Mouse (Mus musculus) liver, embryonic 12.5 days (tissue): ENCODE data around the gene Grxcr1. TPM values are rescaled to one million over a fixed set of nuclear protein-coding genes. Genes with fewer than 3 reads are reported as not detected.

Experiments
- ATAC-seq: fragments of 200-750 bp; cut with Nextera tagmentation; 2 replicates; pipeline ENCODE4 v1.8.0; 2017; ENCODE audit warnings: moderate number of reproducible peaks, mild to moderate bottlenecking, moderate library complexity
- H3K27ac ChIP-seq: fragments of 300-500 bp; sonication (generic); 2 replicates; pipeline ENCODE4 v1.5.1; 2016; ENCODE audit warnings: mild to moderate bottlenecking
- H3K27me3 ChIP-seq: fragments of 300-500 bp; sonication (generic); replicated peaks from 2 replicates; pipeline ENCODE4 v1.6.1; 2016; ENCODE audit warnings: mild to moderate bottlenecking, moderate library complexity
- H3K36me3 ChIP-seq: fragments of 300-500 bp; sonication (generic); 2 replicates; pipeline ENCODE4 v1.6.1; 2016; ENCODE audit warnings: mild to moderate bottlenecking, moderate library complexity
- H3K4me1 ChIP-seq: fragments of 300-500 bp; sonication (generic); 2 replicates; pipeline ENCODE4 v1.6.1; 2016
- H3K4me2 ChIP-seq: fragments of 300-500 bp; sonication (generic); 2 replicates; pipeline ENCODE4 v1.6.1; 2016; ENCODE audit warnings: mild to moderate bottlenecking, moderate library complexity
- H3K4me3 ChIP-seq: fragments of 300-500 bp; sonication (generic); 2 replicates; pipeline ENCODE4 v1.5.1; 2016; ENCODE audit warnings: mild to moderate bottlenecking, moderate library complexity
- H3K9ac ChIP-seq: fragments of 300-500 bp; sonication (generic); 2 replicates; pipeline ENCODE4 v1.6.1; 2016; ENCODE audit warnings: mild to moderate bottlenecking, moderate library complexity
- H3K9me3 ChIP-seq: fragments of 300-500 bp; sonication (generic); replicated peaks from 2 replicates; pipeline ENCODE4 v1.6.1; 2016; ENCODE audit warnings: mild to moderate bottlenecking, moderate library complexity
- WGBS: fragments of 180-500 bp; shearing (Covaris S2); methylation state at CpG from one replicate; pipeline ENCODE4 v1.1.7; 2016; ENCODE audit not compliant: insufficient replicate concordance; 5-methylcytosine and 5-hydroxymethylcytosine counted together
- polyA plus RNA-seq: library from polyadenylated mRNA; unstranded; fragments of >200 nt; fragmentation: Nextera tagmentation; extraction: Ambion mirVana; gene quantifications from 2 replicates; pipeline ENCODE4 v1.2.1, GENCODE M21; 2016

Grxcr1 gene
- polyA plus RNA-seq, 1 experiment from 2014 or later = not detected

DNA sequence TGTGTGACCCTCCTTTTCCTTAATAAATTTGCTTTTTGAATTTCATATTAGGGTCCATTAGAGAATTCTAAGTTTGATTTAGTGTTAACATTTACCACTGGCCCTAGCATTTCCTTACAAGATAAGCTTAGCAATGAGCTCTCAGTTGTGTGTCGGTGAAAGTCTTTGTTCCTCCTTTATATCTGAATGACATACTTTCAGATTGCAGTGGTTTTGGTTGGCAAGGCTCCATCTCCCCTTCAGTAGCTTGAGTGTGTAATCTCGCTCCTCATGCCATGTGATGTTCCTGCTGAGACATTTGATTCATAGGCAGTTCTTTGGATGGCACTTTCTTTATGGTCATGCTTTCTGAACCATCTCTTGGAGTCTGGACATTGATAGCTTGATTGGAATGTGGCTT is 7.4 kb downstream of the Grxcr1 start:
- Histone ChIP-seq H3K4me2 (no peak overlapping the region), H3K27ac (no peak overlapping the region), H3K4me3 (no peak overlapping the region), H3K36me3 (no peaks in the 10 kb centered on the region), H3K9me3 (no peaks in the 10 kb centered on the region), H3K9ac (no peak overlapping the region), H3K27me3 (no peaks in the 10 kb centered on the region), H3K4me1 (no peaks in the 10 kb centered on the region)
- WGBS = 42% methylated on average over 2 of the region's 2 CpGs
- ATAC-seq = no peak

DNA sequence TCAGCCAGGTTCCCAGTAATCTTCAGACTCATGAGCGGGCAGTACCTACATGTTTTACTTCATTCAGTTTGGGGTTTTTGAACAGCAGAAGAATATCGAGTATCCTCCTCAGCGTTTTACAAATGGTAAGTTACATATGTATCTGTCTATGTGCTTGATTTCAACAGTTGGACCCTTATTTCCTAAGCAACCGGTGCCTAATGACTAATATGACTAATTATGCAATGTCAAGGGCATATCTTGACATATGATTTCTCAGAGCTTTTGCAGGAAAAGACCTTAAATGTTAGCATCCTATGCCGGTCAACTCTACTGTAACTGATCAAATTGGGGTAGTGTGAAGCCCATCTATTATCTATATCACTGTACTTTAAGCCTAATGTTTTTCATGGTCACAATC is 11.7 kb downstream of the Grxcr1 start:
- Histone ChIP-seq H3K4me2 (no peak overlapping the region), H3K36me3 (no peaks in the 10 kb centered on the region), H3K4me1 (no peaks in the 10 kb centered on the region), H3K9ac (no peak overlapping the region), H3K27me3 (no peaks in the 10 kb centered on the region), H3K9me3 (no peaks in the 10 kb centered on the region), H3K4me3 (no peak overlapping the region), H3K27ac (no peak overlapping the region)
- WGBS = 65% methylated on average over 5 of the region's 5 CpGs
- ATAC-seq = no peak

DNA sequence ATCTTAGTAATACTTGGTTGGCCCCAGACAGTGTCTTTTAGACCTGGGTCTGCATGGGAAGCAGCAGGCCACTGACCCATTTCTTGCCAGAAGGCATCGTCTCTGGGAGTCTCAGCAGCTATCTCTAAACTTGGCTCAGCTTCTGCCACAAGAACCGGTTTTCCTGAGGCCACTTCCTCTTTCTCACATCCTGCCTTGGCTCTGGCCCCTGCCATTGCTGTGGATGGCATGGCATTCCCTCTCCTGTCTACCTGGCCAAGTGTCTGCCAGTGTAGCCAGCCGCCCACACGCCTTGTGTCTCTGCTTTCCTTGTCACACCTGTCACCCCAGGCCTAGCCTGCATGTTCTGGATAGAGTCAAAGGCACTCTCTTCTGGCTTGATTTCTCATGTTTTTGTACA is 17.1 kb downstream of the Grxcr1 start:
- H3K9ac ChIP-seq = no peak overlapping the region
- 28% methylated on average over 4 of the region's 4 CpGs for WGBS
- no peak for ATAC-seq
- H3K4me2 ChIP-seq = no peak overlapping the region
- H3K4me3 ChIP-seq = no peak overlapping the region
- no peaks in the 10 kb centered on the region for H3K36me3 ChIP-seq
- no peaks in the 10 kb centered on the region for H3K27me3 ChIP-seq
- H3K4me1 ChIP-seq = 0 out of 2 replicates have a peak, but pooled peaks cover 3% of the 10 kb centered on the region
- no peaks in the 10 kb centered on the region for H3K9me3 ChIP-seq
- no peak overlapping the region for H3K27ac ChIP-seq

DNA sequence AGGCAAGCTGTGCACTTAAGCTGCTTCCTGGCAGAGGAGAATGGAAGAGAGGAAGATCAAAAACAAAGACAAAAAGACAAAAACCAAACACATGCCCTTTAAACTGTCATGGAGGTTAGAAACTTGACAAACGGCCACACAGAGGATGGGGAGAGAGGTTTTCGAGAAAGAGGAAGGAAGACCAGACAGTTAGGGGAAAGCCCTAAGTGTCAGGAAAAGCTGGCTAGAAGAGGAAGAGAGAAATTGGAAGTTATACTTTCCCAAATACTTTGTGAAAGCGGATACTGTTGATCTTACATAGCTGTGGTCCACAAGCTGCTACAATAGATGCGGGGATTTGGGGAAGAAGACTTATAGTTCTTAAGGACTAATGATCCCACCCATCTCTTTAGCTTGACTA is 17.9 kb downstream of the Grxcr1 start:
- Histone ChIP-seq H3K4me3 (no peak overlapping the region), H3K27me3 (no peaks in the 10 kb centered on the region), H3K4me2 (no peak overlapping the region), H3K9me3 (no peaks in the 10 kb centered on the region), H3K36me3 (no peaks in the 10 kb centered on the region), H3K27ac (no peak overlapping the region), H3K9ac (no peak overlapping the region), H3K4me1 (0 out of 2 replicates have a peak, but pooled peaks cover 3% of the 10 kb centered on the region)
- ATAC-seq = no peak
- 23% methylated on average over 4 of the region's 4 CpGs for WGBS

DNA sequence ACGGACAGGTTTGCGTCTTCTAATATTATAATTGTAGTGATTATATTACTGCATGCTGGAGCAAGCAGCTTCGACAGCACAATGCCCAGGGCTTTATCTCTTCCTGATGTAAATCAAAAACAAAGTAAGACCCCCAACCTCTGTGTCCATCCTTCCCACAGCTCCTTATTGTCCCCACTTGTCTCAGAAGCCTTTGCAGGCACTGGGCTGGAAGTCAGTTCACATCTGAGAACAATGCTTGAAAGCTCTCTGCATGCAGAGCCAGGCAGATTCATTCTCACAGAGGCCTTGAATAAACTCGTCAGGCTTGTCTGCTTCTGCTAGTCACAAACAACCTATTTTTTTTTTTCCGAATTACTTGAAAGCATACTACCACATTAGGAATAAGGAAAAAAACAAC is 19.5 kb downstream of the Grxcr1 start:
- no peak for ATAC-seq
- H3K4me3 ChIP-seq = no peak overlapping the region
- H3K4me1 ChIP-seq = 0 out of 2 replicates have a peak, but pooled peaks cover 3% of the 10 kb centered on the region
- no peaks in the 10 kb centered on the region for H3K27me3 ChIP-seq
- WGBS = 63% methylated on average over 5 of the region's 5 CpGs
- no peak overlapping the region for H3K4me2 ChIP-seq
- no peaks in the 10 kb centered on the region for H3K9me3 ChIP-seq
- H3K9ac ChIP-seq = no peak overlapping the region
- H3K27ac ChIP-seq = no peak overlapping the region
- H3K36me3 ChIP-seq = no peaks in the 10 kb centered on the region

DNA sequence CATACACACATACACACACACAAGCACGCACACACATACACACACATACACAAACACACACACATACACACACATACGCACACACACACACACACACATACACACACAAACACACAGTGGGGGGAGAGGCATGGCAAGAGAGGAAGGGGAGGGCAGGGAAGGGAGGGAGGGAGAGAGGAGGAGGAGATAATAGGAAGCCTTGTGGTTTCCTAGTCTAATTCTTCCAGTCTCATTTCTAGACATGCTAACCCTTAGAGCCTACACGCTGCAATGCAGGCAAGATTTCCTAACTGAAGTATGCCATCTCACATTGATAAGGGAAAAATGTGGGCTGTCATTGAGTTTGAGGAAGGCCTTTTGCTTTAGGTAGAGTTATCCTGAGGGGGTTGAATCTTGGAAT is 25.9 kb downstream of the Grxcr1 start:
- H3K9ac ChIP-seq = no peak overlapping the region
- no peak for ATAC-seq
- H3K36me3 ChIP-seq = no peaks in the 10 kb centered on the region
- no peaks in the 10 kb centered on the region for H3K27me3 ChIP-seq
- no peak overlapping the region for H3K4me2 ChIP-seq
- H3K4me3 ChIP-seq = no peak overlapping the region
- no peaks in the 10 kb centered on the region for H3K9me3 ChIP-seq
- H3K27ac ChIP-seq = no peak overlapping the region
- H3K4me1 ChIP-seq = no peaks in the 10 kb centered on the region
- WGBS = 39% methylated on average over 3 of the region's 3 CpGs

DNA sequence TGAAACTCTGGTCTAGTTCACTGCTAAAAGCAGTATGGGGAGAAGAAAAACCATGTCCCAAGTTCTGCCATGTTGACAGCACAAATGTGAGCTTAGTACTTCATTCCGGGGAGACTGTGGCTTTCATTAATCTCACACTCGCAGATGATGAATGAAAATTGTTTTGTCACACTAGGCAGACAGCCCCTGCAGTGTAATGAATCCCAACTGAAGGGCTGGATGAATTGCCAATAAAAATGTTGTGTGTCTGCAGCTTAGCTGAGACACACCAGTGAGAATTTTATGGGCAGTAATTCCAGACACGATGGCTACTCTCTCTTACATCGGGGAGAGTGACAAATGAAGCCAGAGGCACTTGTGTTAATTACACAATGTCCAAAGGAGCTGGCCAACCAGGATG is 37.1 kb downstream of the Grxcr1 start:
- 67% methylated on average over 4 of the region's 4 CpGs for WGBS
- Histone ChIP-seq H3K4me3 (no peak overlapping the region), H3K27ac (no peak overlapping the region), H3K4me2 (no peak overlapping the region), H3K27me3 (no peaks in the 10 kb centered on the region), H3K9ac (no peak overlapping the region), H3K4me1 (no peaks in the 10 kb centered on the region), H3K36me3 (no peaks in the 10 kb centered on the region), H3K9me3 (no peaks in the 10 kb centered on the region)
- no peak for ATAC-seq

DNA sequence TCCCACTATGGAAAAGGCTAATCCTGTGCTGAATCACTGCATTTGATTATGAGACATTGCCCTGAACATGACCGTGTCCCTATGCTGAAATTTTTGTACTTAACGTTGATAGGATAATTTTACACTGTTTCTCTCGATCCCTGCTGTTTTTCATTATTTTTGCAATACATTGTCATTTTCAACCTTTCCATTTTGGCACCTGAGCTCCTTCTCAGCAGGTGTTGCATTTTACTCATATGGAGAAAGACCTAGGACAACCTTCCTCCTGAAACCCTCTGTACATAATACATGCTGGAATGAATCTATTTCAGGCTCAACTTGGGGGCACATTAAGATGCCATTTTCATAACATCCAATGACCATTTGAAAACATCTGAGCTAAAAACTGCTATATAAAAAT is 38.7 kb downstream of the Grxcr1 start:
- Histone ChIP-seq H3K36me3 (no peaks in the 10 kb centered on the region), H3K4me2 (no peak overlapping the region)
- WGBS = 65% methylated on average over 3 of the region's 3 CpGs

DNA sequence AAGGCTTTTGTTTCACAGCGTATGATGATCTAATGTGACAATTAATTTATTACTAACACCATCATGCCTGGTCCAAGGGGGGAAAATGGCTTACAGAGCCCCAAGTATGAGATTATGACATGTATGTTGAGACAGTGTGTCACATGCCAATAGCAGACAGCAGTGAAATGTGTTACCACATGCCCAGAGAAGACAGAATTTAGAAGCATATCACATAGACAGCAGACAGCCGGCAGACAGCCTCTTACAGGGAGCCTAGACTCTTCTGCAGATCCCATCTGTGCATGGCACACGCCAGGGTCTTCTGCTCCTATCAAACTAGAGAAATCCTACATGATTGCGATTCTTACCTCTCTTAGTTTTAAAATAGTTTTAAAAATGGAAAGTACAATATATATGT is 40.2 kb downstream of the Grxcr1 start:
- 70% methylated on average over 4 of the region's 4 CpGs for WGBS
- no peak overlapping the region for H3K4me2 ChIP-seq
- no peaks in the 10 kb centered on the region for H3K36me3 ChIP-seq
- H3K4me3 ChIP-seq = no peak overlapping the region
- no peaks in the 10 kb centered on the region for H3K4me1 ChIP-seq
- no peaks in the 10 kb centered on the region for H3K9me3 ChIP-seq
- H3K27ac ChIP-seq = no peak overlapping the region
- H3K27me3 ChIP-seq = no peaks in the 10 kb centered on the region
- ATAC-seq = no peak
- H3K9ac ChIP-seq = no peak overlapping the region

More for the DNA sequence above, 38.7 kb downstream of the Grxcr1 start:
- no peaks in the 10 kb centered on the region for H3K4me1 ChIP-seq
- no peaks in the 10 kb centered on the region for H3K9me3 ChIP-seq
- no peak overlapping the region for H3K27ac ChIP-seq
- ATAC-seq = no peak
- H3K27me3 ChIP-seq = no peaks in the 10 kb centered on the region
- no peak overlapping the region for H3K4me3 ChIP-seq
- no peak overlapping the region for H3K9ac ChIP-seq

DNA sequence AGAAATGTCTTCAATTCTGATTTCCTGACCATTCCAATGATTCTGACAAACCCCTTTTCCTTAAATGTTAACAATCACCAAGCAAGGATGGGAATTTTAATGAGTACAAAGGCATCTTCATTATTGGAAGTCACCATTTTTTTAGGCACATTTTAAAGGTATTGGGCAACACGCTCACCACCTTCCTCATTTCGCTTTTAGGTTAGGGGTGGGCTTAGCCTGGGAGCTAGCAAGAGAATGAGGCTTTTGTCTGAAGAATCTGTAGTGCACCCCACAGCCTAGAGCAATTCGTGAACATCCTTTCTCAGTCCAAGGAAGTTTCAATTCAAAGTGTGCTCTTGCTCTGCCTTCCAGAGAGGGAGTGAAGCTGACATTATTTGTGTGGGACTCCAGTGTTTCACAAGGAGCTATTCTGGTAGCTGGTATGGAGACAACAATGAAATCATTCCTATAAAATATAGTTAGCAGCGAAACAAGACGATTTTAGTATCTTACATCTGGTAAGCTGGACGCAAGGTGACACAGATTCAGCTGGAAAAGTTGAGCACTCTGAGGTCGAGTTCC is 55.0 kb downstream of the Grxcr1 start:
- H3K36me3 ChIP-seq = no peaks in the 10 kb centered on the region
- no peak overlapping the region for H3K4me3 ChIP-seq
- H3K27ac ChIP-seq = no peak overlapping the region
- no peaks in the 10 kb centered on the region for H3K9me3 ChIP-seq
- 57% methylated on average over 7 of the region's 7 CpGs for WGBS
- no peaks in the 10 kb centered on the region for H3K4me1 ChIP-seq
- H3K27me3 ChIP-seq = no peaks in the 10 kb centered on the region
- H3K9ac ChIP-seq = no peak overlapping the region
- H3K4me2 ChIP-seq = no peak overlapping the region
- ATAC-seq = no peak

DNA sequence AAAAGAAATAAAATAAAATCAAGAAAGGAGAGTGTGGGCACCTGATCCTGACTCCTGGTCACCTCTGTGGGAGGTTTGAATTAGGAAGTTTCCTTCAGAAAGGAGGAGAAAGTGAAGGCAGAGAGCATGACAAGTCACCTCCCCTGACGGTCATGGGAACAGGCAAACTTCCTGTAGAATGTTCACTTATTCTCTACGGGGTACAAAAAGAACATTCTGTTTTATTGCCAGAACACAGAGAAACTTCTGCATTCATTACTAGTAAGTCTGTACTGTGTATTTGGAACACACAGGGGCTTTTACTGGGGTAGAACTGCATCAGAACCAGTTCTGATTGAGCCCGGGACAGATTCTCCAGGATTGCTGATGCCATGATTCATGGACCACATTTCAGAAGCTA is 55.5 kb downstream of the Grxcr1 start:
- ATAC-seq = no peak
- H3K9me3 ChIP-seq = no peaks in the 10 kb centered on the region
- no peak overlapping the region for H3K4me3 ChIP-seq
- WGBS = 53% methylated on average over 3 of the region's 3 CpGs
- no peaks in the 10 kb centered on the region for H3K27me3 ChIP-seq
- H3K4me2 ChIP-seq = no peak overlapping the region
- no peak overlapping the region for H3K9ac ChIP-seq
- H3K27ac ChIP-seq = no peak overlapping the region
- no peaks in the 10 kb centered on the region for H3K4me1 ChIP-seq
- no peaks in the 10 kb centered on the region for H3K36me3 ChIP-seq

DNA sequence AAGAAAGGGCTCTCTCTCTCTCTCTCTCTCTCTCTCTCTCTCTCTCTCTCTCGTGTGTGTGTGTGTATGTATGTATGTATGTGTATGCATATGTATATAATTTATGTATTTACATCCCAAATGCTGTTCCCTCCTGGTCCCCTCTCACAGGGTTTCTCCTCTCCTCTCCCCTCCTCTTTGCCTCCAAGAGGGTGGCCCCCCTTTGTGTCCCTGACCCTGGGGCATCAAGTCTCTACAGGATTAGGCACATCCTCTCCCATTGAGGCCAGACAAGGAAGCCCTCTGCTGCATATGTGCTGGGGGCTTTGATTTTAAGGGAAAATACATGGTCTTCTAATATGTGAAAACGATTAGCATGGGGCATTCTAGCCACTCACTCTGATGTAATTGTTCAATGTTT is 61.5 kb downstream of the Grxcr1 start:
- Histone ChIP-seq H3K27ac (no peak overlapping the region), H3K36me3 (no peaks in the 10 kb centered on the region), H3K27me3 (no peaks in the 10 kb centered on the region), H3K9me3 (no peaks in the 10 kb centered on the region), H3K4me2 (no peak overlapping the region), H3K4me3 (no peak overlapping the region), H3K4me1 (no peaks in the 10 kb centered on the region), H3K9ac (no peak overlapping the region)
- WGBS = 39% methylated on average over 2 of the region's 2 CpGs
- ATAC-seq = no peak
